Mouse (Mus musculus): ENCODE measurements around the gene Slc4a4. TPM values are rescaled to one million over a fixed set of nuclear protein-coding genes. Genes with fewer than 3 reads are reported as not detected.
A peak's percentile ranks its signal among the peaks of the same experiment; 100 is the strongest.

Slc4a4 gene
- polyA plus RNA-seq, 1 experiment from 2014 or later = 1.6 TPM

- H3K4me2 ChIP-seq (replicated peaks; ENCODE audit: low read depth, low read length) = no peak overlapping the region
- no peaks in the 10 kb centered on the region for H3K36me3 ChIP-seq (ENCODE audit: control insufficient read depth, insufficient read depth, low read length)
- no peaks in the 10 kb centered on the region for H3K27me3 ChIP-seq (ENCODE audit: control insufficient read depth, insufficient read depth, low read length)
- no peak for DNase-seq (ENCODE audit: low spot score)
- H3K9me3 ChIP-seq (ENCODE audit: control insufficient read depth, low read length) = no peaks in the 10 kb centered on the region
- H3K27ac ChIP-seq (ENCODE audit: low read depth, low read length) = no peak overlapping the region
- H3K4me1 ChIP-seq (replicated peaks; ENCODE audit: control insufficient read depth, insufficient read depth, low read length) = no peaks in the 10 kb centered on the region
- H3K4me3 ChIP-seq (ENCODE audit: low read depth, low read length) = no peak overlapping the region
- WGBS = 61% methylated on average over 1 of the region's 1 CpGs
- no peak overlapping the region for H3K9ac ChIP-seq (ENCODE audit: low read depth, low read length)
- ATAC-seq (ENCODE audit: low FRiP score) = 0 out of 2 replicates have a peak, but pooled peaks have one; percentile 51
Observed at GRCm38 (mm10) chr5:88903526-88903925, 16.9 kb downstream of the Slc4a4 start.

GRCm38 (mm10) chr5:88904841-88905240 is 18.2 kb downstream of the Slc4a4 start:
- 82% methylated on average over 7 of the region's 7 CpGs for WGBS

GRCm38 (mm10) chr5:88907615-88908014 is 21.0 kb downstream of the Slc4a4 start:
- Histone ChIP-seq H3K9me3 (ENCODE audit: control insufficient read depth, low read length) (no peaks in the 10 kb centered on the region), H3K27me3 (ENCODE audit: control insufficient read depth, insufficient read depth, low read length) (no peaks in the 10 kb centered on the region), H3K4me2 (replicated peaks; ENCODE audit: low read depth, low read length) (no peak overlapping the region), H3K36me3 (ENCODE audit: control insufficient read depth, insufficient read depth, low read length) (no peaks in the 10 kb centered on the region), H3K27ac (ENCODE audit: low read depth, low read length) (no peak overlapping the region), H3K4me3 (ENCODE audit: low read depth, low read length) (no peak overlapping the region), H3K4me1 (replicated peaks; ENCODE audit: control insufficient read depth, insufficient read depth, low read length) (no peaks in the 10 kb centered on the region), H3K9ac (ENCODE audit: low read depth, low read length) (no peak overlapping the region)
- DNase-seq (ENCODE audit: low spot score) (no peak), ATAC-seq (ENCODE audit: low FRiP score) (no peak)
- 96% methylated on average over 3 of the region's 3 CpGs for WGBS

More at GRCm38 (mm10) chr5:88904841-88905240, 18.2 kb downstream of the Slc4a4 start:
- no peak for ATAC-seq (ENCODE audit: low FRiP score)
- DNase-seq (ENCODE audit: low spot score) = no peak
- Histone ChIP-seq H3K4me3 (ENCODE audit: low read depth, low read length) (no peak overlapping the region), H3K4me1 (replicated peaks; ENCODE audit: control insufficient read depth, insufficient read depth, low read length) (no peaks in the 10 kb centered on the region), H3K9ac (ENCODE audit: low read depth, low read length) (no peak overlapping the region), H3K27ac (ENCODE audit: low read depth, low read length) (no peak overlapping the region), H3K27me3 (ENCODE audit: control insufficient read depth, insufficient read depth, low read length) (no peaks in the 10 kb centered on the region), H3K36me3 (ENCODE audit: control insufficient read depth, insufficient read depth, low read length) (no peaks in the 10 kb centered on the region), H3K4me2 (replicated peaks; ENCODE audit: low read depth, low read length) (no peak overlapping the region), H3K9me3 (ENCODE audit: control insufficient read depth, low read length) (no peaks in the 10 kb centered on the region)

GRCm38 (mm10) chr5:88912629-88913028 is 26.0 kb downstream of the Slc4a4 start:
- Histone ChIP-seq H3K4me3 (ENCODE audit: low read depth, low read length) (no peak overlapping the region), H3K9ac (ENCODE audit: low read depth, low read length) (no peak overlapping the region), H3K36me3 (ENCODE audit: control insufficient read depth, insufficient read depth, low read length) (no peaks in the 10 kb centered on the region), H3K27ac (ENCODE audit: low read depth, low read length) (no peak overlapping the region), H3K4me1 (replicated peaks; ENCODE audit: control insufficient read depth, insufficient read depth, low read length) (no peaks in the 10 kb centered on the region), H3K4me2 (replicated peaks; ENCODE audit: low read depth, low read length) (no peak overlapping the region), H3K9me3 (ENCODE audit: control insufficient read depth, low read length) (no peaks in the 10 kb centered on the region), H3K27me3 (ENCODE audit: control insufficient read depth, insufficient read depth, low read length) (no peaks in the 10 kb centered on the region)
- ATAC-seq (ENCODE audit: low FRiP score) = no peak
- WGBS = 99% methylated on average over 2 of the region's 2 CpGs
- DNase-seq (ENCODE audit: low spot score) = no peak

- DNase-seq (ENCODE audit: low spot score) = no peak
- no peak for ATAC-seq (ENCODE audit: low FRiP score)
- WGBS = 93% methylated on average over 5 of the region's 5 CpGs
- Histone ChIP-seq H3K9ac (ENCODE audit: low read depth, low read length) (no peak overlapping the region), H3K27ac (ENCODE audit: low read depth, low read length) (no peak overlapping the region), H3K4me2 (replicated peaks; ENCODE audit: low read depth, low read length) (no peak overlapping the region), H3K9me3 (ENCODE audit: control insufficient read depth, low read length) (no peaks in the 10 kb centered on the region), H3K4me3 (ENCODE audit: low read depth, low read length) (no peak overlapping the region), H3K27me3 (ENCODE audit: control insufficient read depth, insufficient read depth, low read length) (no peaks in the 10 kb centered on the region), H3K4me1 (replicated peaks; ENCODE audit: control insufficient read depth, insufficient read depth, low read length) (no peaks in the 10 kb centered on the region), H3K36me3 (ENCODE audit: control insufficient read depth, insufficient read depth, low read length) (no peaks in the 10 kb centered on the region)
Observed at GRCm38 (mm10) chr5:88915082-88915481, 28.5 kb downstream of the Slc4a4 start.

- DNase-seq (ENCODE audit: low spot score) (no peak), ATAC-seq (ENCODE audit: low FRiP score) (no peak)
- no peaks in the 10 kb centered on the region for H3K9me3 ChIP-seq (ENCODE audit: control insufficient read depth, low read length)
- H3K4me1 ChIP-seq (replicated peaks; ENCODE audit: control insufficient read depth, insufficient read depth, low read length) = no peaks in the 10 kb centered on the region
- no peaks in the 10 kb centered on the region for H3K27me3 ChIP-seq (ENCODE audit: control insufficient read depth, insufficient read depth, low read length)
- no peak overlapping the region for H3K27ac ChIP-seq (ENCODE audit: low read depth, low read length)
- no peaks in the 10 kb centered on the region for H3K36me3 ChIP-seq (ENCODE audit: control insufficient read depth, insufficient read depth, low read length)
- no peak overlapping the region for H3K9ac ChIP-seq (ENCODE audit: low read depth, low read length)
- no peak overlapping the region for H3K4me3 ChIP-seq (ENCODE audit: low read depth, low read length)
- 77% methylated on average over 9 of the region's 9 CpGs for WGBS
- H3K4me2 ChIP-seq (replicated peaks; ENCODE audit: low read depth, low read length) = no peak overlapping the region
Observed at GRCm38 (mm10) chr5:88916501-88916971, 29.9 kb downstream of the Slc4a4 start.

- Histone ChIP-seq H3K36me3 (ENCODE audit: control insufficient read depth, insufficient read depth, low read length) (no peaks in the 10 kb centered on the region), H3K4me2 (replicated peaks; ENCODE audit: low read depth, low read length) (no peak overlapping the region)
Observed at GRCm38 (mm10) chr5:88917221-88917620, 30.6 kb downstream of the Slc4a4 start.

GRCm38 (mm10) chr5:88917630-88918029 is 31.0 kb downstream of the Slc4a4 start:
- H3K27ac ChIP-seq (ENCODE audit: low read depth, low read length) = no peak overlapping the region
- H3K4me2 ChIP-seq (replicated peaks; ENCODE audit: low read depth, low read length) = no peak overlapping the region
- H3K27me3 ChIP-seq (ENCODE audit: control insufficient read depth, insufficient read depth, low read length) = no peaks in the 10 kb centered on the region
- no peaks in the 10 kb centered on the region for H3K36me3 ChIP-seq (ENCODE audit: control insufficient read depth, insufficient read depth, low read length)
- no peaks in the 10 kb centered on the region for H3K4me1 ChIP-seq (replicated peaks; ENCODE audit: control insufficient read depth, insufficient read depth, low read length)
- H3K9ac ChIP-seq (ENCODE audit: low read depth, low read length) = no peak overlapping the region
- no peak overlapping the region for H3K4me3 ChIP-seq (ENCODE audit: low read depth, low read length)
- no peak for ATAC-seq (ENCODE audit: low FRiP score)
- no peaks in the 10 kb centered on the region for H3K9me3 ChIP-seq (ENCODE audit: control insufficient read depth, low read length)
- DNase-seq (ENCODE audit: low spot score) = no peak
- WGBS = 86% methylated on average over 10 of the region's 10 CpGs

More at GRCm38 (mm10) chr5:88917221-88917620, 30.6 kb downstream of the Slc4a4 start:
- H3K4me1 ChIP-seq (replicated peaks; ENCODE audit: control insufficient read depth, insufficient read depth, low read length) = no peaks in the 10 kb centered on the region
- ATAC-seq (ENCODE audit: low FRiP score) = no peak
- H3K27ac ChIP-seq (ENCODE audit: low read depth, low read length) = no peak overlapping the region
- H3K4me3 ChIP-seq (ENCODE audit: low read depth, low read length) = no peak overlapping the region
- no peaks in the 10 kb centered on the region for H3K9me3 ChIP-seq (ENCODE audit: control insufficient read depth, low read length)
- DNase-seq (ENCODE audit: low spot score) = no peak
- no peaks in the 10 kb centered on the region for H3K27me3 ChIP-seq (ENCODE audit: control insufficient read depth, insufficient read depth, low read length)
- 83% methylated on average over 3 of the region's 3 CpGs for WGBS
- H3K9ac ChIP-seq (ENCODE audit: low read depth, low read length) = no peak overlapping the region

- no peak for DNase-seq (ENCODE audit: low spot score)
- WGBS = 87% methylated on average over 9 of the region's 9 CpGs
- no peak overlapping the region for H3K27ac ChIP-seq (ENCODE audit: low read depth, low read length)
- no peaks in the 10 kb centered on the region for H3K4me1 ChIP-seq (replicated peaks; ENCODE audit: control insufficient read depth, insufficient read depth, low read length)
- H3K4me3 ChIP-seq (ENCODE audit: low read depth, low read length) = no peak overlapping the region
- H3K36me3 ChIP-seq (ENCODE audit: control insufficient read depth, insufficient read depth, low read length) = no peaks in the 10 kb centered on the region
- no peak overlapping the region for H3K4me2 ChIP-seq (replicated peaks; ENCODE audit: low read depth, low read length)
- ATAC-seq (ENCODE audit: low FRiP score) = no peak
- H3K27me3 ChIP-seq (ENCODE audit: control insufficient read depth, insufficient read depth, low read length) = no peaks in the 10 kb centered on the region
- H3K9me3 ChIP-seq (ENCODE audit: control insufficient read depth, low read length) = no peaks in the 10 kb centered on the region
- no peak overlapping the region for H3K9ac ChIP-seq (ENCODE audit: low read depth, low read length)
Observed at GRCm38 (mm10) chr5:88918538-88918937, 31.9 kb downstream of the Slc4a4 start.
